Mouse (Mus musculus) layer of hippocampus, postnatal 25 days (tissue): ENCODE results near the gene Camk2b. TPM values are rescaled to one million over a fixed set of nuclear protein-coding genes. Genes with fewer than 3 reads are reported as not detected.

Experiments
- DNase-seq, 2 experiments: peaks; one replicate each; pipeline ENCODE4 v3.0.0; 2022; ENCODE audit warnings: mixed read lengths in 2 of 2, low spot score in 1 of 2; ENCODE audit errors: extremely low spot score in 1 of 2
- total RNA-seq, 2 experiments: library from RNA; stranded (reverse); gene quantifications; 2 replicates each; pipeline ENCODE4 v1.2.3; 2021

Gene Camk2b
- total RNA-seq, 2 experiments from 2014 or later, result 1,142 to 1,238 TPM

DNA sequence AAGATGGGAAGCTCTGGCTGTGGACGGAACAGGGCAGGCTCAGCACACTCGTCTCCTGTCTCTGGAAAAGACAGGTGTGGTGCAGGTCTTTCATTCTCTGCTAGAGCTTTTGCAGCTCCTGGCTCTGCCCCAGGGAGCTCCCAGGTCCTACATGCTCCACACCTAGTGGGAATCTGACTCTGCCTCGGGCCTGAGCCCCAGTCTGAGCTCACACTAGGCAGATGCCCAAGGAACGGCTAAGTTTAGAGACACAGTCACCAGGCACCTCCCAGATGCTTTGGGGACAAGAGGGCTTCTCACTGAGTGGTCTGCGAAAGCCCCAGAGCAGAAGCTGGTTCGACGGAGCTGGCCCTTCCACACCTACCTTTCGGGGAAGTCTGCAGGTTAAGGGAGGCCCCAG lies 12.8 kb downstream of the Camk2b start:
- DNase-seq, result no peak

GRCm38 (mm10) chr11:6050066-6050560 lies 16.0 kb downstream of the Camk2b start:
- DNase-seq, result no peak

DNA sequence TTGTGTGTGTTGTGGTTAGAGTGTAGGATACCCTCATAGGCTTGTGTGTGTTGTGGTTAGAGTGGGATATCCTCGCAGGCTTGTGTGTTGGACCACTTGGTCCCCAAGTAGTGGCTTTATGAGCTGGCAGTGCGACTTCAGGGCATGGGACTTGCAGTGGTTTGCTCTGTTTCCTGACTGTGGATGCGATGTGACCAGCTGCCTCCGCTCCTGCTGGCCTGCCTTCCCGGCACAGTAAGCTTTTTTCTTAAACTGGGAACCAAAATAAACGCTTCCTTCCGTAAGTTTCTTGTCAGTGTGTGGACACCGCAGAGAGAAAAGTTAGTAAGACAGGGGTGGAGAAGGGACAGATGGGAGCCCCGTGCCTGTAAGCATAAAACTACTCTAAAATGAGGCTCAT lies 18.0 kb downstream of the Camk2b start:
- no peak for DNase-seq

- DNase-seq, result no peak
Observed at GRCm38 (mm10) chr11:6038929-6039328, 27.2 kb downstream of the Camk2b start.

DNA sequence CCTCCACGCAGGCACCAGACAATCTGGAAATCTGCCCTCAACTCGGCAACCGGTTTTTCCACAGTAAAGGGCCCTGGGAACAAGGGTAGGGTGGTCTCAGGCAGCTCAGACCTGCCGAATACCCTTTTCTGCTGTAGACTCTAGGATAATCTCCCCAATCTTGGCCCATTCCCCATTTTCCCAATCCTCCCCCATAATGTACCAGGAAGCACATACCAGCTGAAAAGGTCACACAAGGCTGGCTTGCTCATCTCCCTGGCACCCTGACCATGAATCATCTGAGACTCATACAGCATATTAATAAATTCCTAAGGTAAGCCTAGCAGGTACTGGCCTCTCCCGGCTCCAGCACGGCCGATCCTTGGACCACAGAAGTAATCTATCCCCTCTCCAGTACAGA lies 28.5 kb downstream of the Camk2b start:
- no peak for DNase-seq

GRCm38 (mm10) chr11:6037198-6037597 lies 29.0 kb downstream of the Camk2b start:
- DNase-seq, result no peak

DNA sequence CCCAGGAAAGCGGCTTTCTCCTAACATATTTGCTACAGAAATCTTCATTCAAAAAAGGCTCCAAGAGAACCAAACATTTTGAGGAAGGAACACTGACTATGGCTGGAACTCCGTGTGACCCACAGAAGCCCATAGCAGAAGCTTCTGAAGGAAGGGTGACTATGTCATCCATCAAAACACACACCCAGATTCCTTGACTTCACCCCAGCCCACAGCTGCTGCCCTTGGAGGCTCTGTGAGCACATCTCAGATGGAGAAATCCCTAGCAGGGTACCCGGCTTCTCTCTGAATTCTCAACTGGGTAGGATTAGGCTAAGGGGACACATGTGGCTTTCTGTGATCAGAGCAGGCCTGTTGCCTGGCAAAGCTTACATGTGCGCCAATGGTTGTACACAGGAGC lies 29.7 kb downstream of the Camk2b start:
- DNase-seq, result no peak

GRCm38 (mm10) chr11:6035521-6035920 lies 30.6 kb downstream of the Camk2b start:
- DNase-seq, result no peak

DNA sequence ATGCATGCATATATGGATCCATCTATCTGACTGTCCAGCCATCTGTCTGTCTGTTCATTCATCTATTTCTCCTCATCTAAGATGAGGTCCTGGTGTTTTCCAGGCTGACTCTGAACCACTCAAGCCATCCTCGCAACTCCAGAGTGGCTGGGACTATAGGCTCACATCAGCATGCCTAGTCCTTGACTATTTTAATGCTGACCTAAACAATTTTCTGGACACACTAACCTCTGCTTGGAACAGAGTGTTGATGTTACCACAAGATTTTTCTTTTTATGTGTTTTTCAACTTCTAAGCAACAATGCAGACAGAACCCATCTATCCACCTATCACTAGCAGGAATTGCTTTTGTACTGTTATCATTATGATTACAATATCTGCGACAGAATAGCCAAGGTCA lies 31.4 kb downstream of the Camk2b start:
- no peak for DNase-seq

GRCm38 (mm10) chr11:6033801-6034200 lies 32.4 kb downstream of the Camk2b start:
- no peak for DNase-seq

DNA sequence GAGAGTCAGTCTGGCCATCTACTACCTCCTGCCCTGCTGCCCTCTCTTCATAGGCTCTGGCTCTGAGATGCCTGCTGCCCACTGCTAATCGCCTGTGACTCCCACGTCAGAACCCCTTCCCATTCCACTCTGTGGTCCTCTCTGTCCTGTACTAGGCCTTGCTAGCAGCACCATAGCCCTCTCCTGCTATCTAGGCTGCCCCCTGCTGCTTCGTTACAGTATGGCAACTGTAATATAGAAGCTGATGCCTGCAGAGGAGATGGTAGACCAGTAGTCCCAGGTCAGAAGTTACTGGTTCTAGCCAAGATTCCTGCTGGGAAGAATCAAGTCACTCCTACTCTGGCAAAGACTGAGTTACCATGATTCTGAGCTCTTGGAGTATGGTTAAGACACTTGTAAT lies 33.0 kb downstream of the Camk2b start:
- DNase-seq, result peak in 1 of 2 experiments; percentile 74

DNA sequence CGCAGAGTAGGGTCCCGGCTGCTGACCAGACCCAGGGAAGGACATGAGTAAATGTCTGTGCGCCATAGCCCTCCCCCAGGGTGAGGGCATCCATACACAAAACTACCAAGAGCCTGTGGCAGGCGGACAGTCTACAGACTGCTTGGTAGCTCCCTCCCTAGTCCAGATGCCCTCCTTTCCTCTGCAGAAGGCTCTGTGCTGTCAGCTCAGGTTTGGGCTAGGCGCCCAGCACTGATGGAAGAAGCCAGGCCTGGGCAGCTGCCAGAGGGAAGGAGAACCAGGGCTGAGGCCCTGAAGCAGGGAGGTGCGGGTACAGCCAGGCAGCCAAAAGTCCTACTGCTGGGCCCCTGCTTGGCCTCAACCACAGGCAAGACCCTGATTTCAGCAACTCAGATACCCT lies 35.5 kb downstream of the Camk2b start:
- DNase-seq, result peak in 1 of 2 experiments; percentile 79

DNA sequence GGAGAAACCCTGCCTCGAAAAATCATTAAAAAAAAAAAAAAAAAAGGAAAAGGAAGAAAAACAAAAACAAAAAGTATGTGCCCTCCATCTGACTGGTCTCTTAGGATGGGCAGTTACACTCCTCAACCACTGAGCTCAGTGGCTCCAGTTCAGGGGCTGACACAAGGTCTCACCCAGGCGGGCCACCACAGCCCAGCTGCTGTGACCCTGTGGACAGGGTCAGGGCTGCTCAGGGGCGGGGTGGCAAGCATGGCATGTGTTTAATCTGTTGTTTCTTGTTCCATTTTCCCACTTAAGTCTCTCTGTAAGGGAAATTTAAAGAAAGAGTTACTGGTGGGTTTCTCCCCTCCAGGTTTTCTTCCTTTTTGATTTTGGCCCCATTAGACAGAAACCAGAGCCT lies 36.4 kb downstream of the Camk2b start:
- no peak for DNase-seq

DNA sequence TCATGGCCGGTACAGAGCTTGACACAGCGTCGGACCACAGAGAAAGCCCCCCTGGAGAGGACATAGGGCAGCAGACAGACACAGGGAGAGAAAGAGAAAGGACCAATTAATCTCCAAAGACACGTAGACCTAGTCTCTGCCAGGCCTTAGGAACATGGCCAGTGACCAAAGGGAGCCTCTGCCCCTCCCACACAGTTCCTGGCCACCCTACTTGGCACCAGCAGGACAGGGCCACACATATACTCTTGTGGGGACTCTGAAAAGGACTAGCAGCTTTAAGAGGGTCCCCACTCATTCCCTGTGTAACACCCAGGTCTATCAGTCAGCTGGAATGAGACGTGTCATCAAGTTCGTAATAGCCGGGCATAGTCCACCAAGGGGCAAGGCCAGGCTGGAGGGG lies 37.3 kb downstream of the Camk2b start:
- DNase-seq, result no peak

DNA sequence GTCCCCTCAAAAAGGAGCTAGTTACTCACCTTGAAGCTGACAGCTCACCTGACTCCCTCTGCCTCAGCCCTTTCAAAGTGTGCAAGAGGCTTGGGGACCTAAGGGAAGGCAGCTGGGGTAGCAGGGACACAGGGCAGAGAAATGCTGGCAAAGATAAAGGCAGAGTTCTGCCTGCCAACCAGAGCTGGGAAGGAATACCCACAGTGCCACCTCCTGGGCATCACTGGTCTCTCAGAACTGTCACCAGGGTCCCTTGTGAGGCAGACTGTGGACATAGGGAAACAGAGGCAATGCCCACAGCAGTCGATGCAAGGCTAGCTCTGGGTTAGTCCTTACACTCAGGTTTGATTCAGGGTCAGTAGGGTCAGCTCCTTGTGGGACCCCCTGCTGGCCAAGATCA lies 39.8 kb downstream of the Camk2b start:
- DNase-seq, result peak in 1 of 2 experiments; percentile 66

DNA sequence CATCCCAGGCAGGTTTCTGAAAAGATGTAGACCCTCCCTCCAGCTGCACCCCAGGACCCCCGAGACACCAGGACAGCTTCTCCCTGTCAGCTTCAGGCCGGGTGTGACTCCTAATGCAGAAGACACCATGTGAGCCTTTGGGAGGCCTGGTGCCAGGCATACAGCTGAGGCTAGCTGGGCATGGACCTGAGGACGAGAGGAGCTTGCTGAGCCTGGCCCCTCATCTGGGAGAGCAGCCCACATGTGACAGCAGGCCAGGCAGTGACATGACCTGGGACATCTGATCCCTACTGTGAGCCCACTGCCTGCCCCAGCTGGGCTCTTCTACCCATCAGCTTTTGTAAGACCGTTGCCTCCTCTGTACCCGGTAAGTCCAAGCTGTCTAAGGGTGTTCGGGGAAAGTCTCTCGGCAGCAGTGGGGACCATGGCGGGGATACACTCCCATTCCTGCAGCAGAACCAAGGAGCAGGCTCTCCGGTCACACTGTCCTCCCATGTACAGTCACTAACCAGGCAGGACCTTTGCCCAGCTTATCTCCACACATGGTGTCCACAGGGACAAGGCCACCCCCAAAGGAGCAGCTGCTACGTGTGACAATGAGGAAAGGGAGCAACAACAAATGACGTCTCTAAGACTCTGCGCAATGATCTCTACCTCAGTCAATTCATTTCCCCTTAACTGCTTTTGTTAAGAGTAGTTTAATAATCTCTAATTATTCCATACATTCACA lies 41.1 kb downstream of the Camk2b start:
- DNase-seq, result no peak

DNA sequence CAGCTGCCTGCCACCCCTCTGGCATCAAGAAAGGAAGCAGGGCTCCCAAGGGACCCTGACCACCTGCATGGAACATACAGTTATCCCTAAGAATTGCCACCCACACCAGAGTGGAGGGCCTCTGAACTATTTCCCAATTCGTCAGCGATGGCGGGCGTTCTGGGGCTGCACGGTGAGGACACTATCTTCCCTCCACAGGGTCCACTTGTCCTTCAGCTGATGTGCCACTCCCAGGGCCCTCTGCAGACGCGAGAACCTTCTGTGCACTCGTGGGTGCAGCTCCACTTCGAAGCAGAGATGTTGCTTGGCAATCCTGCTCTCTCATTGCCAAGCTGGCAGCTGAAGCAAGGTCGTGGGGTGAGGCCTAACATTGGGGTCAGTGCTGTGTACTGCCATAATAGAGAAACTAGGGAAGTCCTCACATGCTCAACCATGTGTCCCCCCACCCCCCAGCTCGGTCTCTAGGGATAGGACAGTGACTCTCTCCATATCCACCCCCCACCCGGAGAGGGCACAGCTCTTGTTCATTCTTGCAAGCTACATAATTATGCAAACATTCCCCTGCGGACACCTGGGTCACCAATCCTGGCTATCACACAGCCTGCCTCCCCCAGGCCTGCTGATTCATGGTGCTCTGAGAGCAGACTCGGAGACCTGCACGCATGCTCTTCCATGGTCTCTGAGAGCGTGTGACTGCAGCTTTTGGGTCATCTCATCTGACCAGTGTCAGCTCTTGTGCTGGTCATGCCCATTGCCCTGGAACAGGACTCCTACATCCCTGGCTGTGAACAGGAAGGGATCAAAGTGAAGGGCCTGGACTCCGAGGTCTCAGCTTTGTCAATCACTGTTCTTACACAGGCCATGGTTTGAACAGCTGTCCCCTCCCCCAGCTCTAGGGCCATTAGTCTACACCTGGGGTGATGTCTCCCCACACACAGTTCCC lies 45.0 kb downstream of the Camk2b start:
- no peak for DNase-seq

- DNase-seq, result no peak
Observed at GRCm38 (mm10) chr11:6020360-6020759, 45.8 kb downstream of the Camk2b start.

DNA sequence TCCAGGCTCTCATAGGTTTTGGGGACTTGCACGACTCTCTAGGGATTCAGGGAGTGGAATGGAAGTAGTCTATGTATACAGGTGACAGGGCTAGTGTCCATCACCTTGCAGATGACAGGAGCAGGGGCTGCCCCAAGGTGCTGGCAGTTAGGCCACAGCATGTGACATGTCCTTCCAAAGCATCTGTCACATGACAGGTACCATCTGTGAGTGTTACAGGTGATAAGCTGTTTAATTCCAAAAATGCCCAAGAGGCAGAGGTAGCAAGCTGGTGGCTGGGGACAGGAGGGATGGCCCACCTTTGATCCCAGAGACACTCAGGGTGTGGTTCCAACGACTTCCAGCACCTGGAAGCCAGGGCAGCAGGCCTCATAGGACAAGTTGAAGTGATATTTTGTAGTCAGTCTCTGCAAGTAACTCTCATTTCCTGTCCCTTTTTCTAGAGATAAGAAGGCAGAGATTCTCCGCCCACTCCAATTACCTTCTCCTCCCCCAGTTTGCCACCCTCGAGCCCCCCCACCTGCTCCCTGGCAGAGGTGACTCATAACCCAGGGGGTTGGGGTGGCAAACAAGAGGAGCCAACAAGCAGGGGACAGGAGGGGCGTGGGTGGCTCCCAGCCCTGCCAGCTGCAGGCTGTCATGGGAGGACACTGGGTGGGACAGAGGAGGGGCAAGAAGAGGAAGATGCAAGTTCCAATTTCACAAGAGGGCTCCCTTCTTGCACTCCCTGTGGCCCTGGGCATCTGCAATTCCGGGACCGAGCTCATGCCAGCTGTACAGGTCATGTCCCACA lies 47.7 kb downstream of the Camk2b start:
- DNase-seq, result peak in 1 of 2 experiments; percentile 42

DNA sequence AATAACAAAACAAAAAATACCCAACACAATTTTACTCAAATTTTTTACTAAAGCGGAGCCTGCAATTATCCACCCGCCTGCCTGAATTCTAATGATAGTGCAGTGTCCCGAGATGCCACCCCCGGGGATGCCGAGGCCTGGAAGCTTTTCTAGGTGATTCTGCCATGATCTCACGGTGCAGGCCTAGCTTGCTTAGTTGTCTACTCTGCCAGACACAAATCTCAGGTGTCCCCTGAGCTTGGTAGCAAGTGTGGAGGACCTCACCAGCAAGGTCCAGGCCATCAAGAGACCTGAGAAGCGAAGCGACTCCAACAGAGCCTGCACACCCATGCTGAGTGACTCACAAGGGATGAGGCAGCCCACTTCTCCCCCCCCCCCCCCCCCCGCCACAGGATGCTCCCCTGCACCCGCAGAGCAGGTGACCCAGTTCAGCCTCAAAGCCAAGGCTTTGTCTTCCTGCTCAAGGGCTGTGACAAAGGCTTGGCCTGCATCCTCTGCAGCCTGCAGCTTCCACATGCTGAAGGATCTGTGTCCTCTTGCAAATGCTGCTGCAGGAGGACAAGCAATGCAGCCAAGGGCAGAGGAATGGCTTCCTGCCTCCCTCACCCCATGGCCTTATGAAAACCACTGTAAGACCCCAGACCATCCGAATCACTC lies 48.5 kb downstream of the Camk2b start:
- DNase-seq, result no peak
